Mouse (Mus musculus) myocyte (in vitro differentiated cells): ENCODE measurements around the gene Gipc1. TPM values are rescaled to one million over a fixed set of nuclear protein-coding genes. Genes with fewer than 3 reads are reported as not detected.

ENCODE experiments used
- H3K27me3 ChIP-seq: one replicate; pipeline ENCODE4 v1.6.1; 2011; ENCODE audit not compliant: control insufficient read depth, insufficient read depth, insufficient read length
- H3K36me3 ChIP-seq: one replicate; pipeline ENCODE4 v1.6.1; 2011; ENCODE audit not compliant: control insufficient read depth, insufficient read depth
- H3K4me2 ChIP-seq: one replicate; pipeline ENCODE4 v1.6.1; 2011; ENCODE audit warnings: low read depth, control low read depth
- H3K4me3 ChIP-seq: one replicate; pipeline ENCODE4 v1.5.1; 2011; ENCODE audit warnings: mild to moderate bottlenecking, control low read depth, moderate library complexity
- H3K79me2 ChIP-seq: one replicate; pipeline ENCODE4 v1.6.1; 2011; ENCODE audit not compliant: control insufficient read depth, insufficient read depth
- H3ac ChIP-seq: one replicate; pipeline ENCODE4 v1.6.1; 2011; ENCODE audit not compliant: control insufficient read depth, insufficient read length
- CEBPB ChIP-seq: IDR thresholded peaks from 2 replicates; pipeline ENCODE4 v1.6.1; 2011; ENCODE audit warnings: mild to moderate bottlenecking, moderate library complexity; ENCODE audit not compliant: poor library complexity, insufficient read depth, severe bottlenecking
- E2F4 ChIP-seq: IDR thresholded peaks from one replicate; pipeline ENCODE4 v1.6.1; 2011; ENCODE audit warnings: mild to moderate bottlenecking, control low read depth, moderate library complexity; ENCODE audit not compliant: insufficient read depth
- MAX ChIP-seq: IDR thresholded peaks from one replicate; pipeline ENCODE4 v1.6.1; 2011; ENCODE audit warnings: low read depth, mild to moderate bottlenecking, control low read depth
- MYOD1 ChIP-seq, 3 experiments: IDR thresholded peaks; one replicate each; pipeline ENCODE4 v1.6.1; 2011; ENCODE audit warnings: control low read depth in 2 of 3, low read depth in 2 of 3, mild to moderate bottlenecking in 2 of 3, moderate library complexity in 1 of 3; ENCODE audit not compliant: insufficient read length in 2 of 3, control insufficient read depth in 1 of 3
- MYOG ChIP-seq, 3 experiments: IDR thresholded peaks; one replicate each; pipeline ENCODE4 v1.6.1; 2011; ENCODE audit warnings: control low read depth in 2 of 3, low read depth in 2 of 3, mild to moderate bottlenecking in 2 of 3; ENCODE audit not compliant: insufficient read length in 2 of 3, control insufficient read depth in 1 of 3, insufficient read depth in 1 of 3
- POLR2A ChIP-seq: IDR thresholded peaks from one replicate; pipeline ENCODE4 v1.6.1; 2011; ENCODE audit warnings: low read depth, mild to moderate bottlenecking, control low read depth, moderate library complexity; ENCODE audit not compliant: insufficient read length
- POLR2AphosphoS2 ChIP-seq: IDR thresholded peaks from one replicate; pipeline ENCODE4 v1.6.1; 2011; ENCODE audit warnings: low read depth, control low read depth; ENCODE audit not compliant: insufficient read length
- REST ChIP-seq: IDR thresholded peaks from one replicate; pipeline ENCODE4 v1.6.1; 2011; ENCODE audit warnings: mild to moderate bottlenecking, control low read depth, moderate library complexity; ENCODE audit not compliant: insufficient read depth, insufficient read length
- SRF ChIP-seq: IDR thresholded peaks from one replicate; pipeline ENCODE4 v1.6.1; 2011; ENCODE audit warnings: low read depth; ENCODE audit not compliant: control insufficient read depth, insufficient read length
- TCF12 ChIP-seq: IDR thresholded peaks from one replicate; pipeline ENCODE4 v1.6.1; 2011; ENCODE audit warnings: mild to moderate bottlenecking, control low read depth; ENCODE audit not compliant: poor library complexity, insufficient read depth, severe bottlenecking
- TCF3 ChIP-seq: IDR thresholded peaks from one replicate; pipeline ENCODE4 v1.6.1; 2011; ENCODE audit warnings: low read depth, control low read depth; ENCODE audit not compliant: insufficient read length
- USF1 ChIP-seq: IDR thresholded peaks from one replicate; pipeline ENCODE4 v1.6.1; 2011; ENCODE audit warnings: low read depth, mild to moderate bottlenecking, control low read depth, moderate library complexity
- polyA plus RNA-seq: library from polyadenylated mRNA; unstranded; fragments of >200 nt; fragmentation: generic; extraction: Trizol; gene quantifications from one replicate; pipeline ENCODE4 v1.2.1, GENCODE M21; 2012; ENCODE audit warnings: missing spikeins

Gipc1 gene
- 85.5 TPM for polyA plus RNA-seq

- H3K4me2 ChIP-seq = peak within 1 kb of the TSS; percentile 93
- no peaks in the 10 kb centered on the region for H3K36me3 ChIP-seq
- TF ChIP-seq REST (no peak), CEBPB (no peak), MYOD1 (IDR thresholded peaks at IDR 0.05; ENCODE audit: control insufficient read depth in 1 of 3, insufficient read length in 2 of 3, low read depth in 2 of 3) (peak in 1 of 3 experiments; percentile 35), E2F4 (peak; percentile 3), MYOG (IDR thresholded peaks at IDR 0.05; ENCODE audit: control insufficient read depth in 1 of 3, insufficient read depth in 1 of 3, insufficient read length in 2 of 3, low read depth in 2 of 3) (peak in 1 of 3 experiments; percentile 3), SRF (no peak), POLR2A (peak; percentile 80), POLR2AphosphoS2 (peak; percentile 86), USF1 (peak; percentile 53), TCF3 (no peak)
- peaks cover 14% of the 10 kb centered on the region for H3K79me2 ChIP-seq
- peak within 1 kb of the TSS; percentile 25 for H3ac ChIP-seq
- H3K27me3 ChIP-seq = no peaks in the 10 kb centered on the region
- peak within 1 kb of the TSS; percentile 83 for H3K4me3 ChIP-seq
Observed at GRCm38 (mm10) chr8:83652030-83652743, at the start of gene Gipc1. Gene Gipc1 (plus strand): TSS chr8:83652677.

DNA sequence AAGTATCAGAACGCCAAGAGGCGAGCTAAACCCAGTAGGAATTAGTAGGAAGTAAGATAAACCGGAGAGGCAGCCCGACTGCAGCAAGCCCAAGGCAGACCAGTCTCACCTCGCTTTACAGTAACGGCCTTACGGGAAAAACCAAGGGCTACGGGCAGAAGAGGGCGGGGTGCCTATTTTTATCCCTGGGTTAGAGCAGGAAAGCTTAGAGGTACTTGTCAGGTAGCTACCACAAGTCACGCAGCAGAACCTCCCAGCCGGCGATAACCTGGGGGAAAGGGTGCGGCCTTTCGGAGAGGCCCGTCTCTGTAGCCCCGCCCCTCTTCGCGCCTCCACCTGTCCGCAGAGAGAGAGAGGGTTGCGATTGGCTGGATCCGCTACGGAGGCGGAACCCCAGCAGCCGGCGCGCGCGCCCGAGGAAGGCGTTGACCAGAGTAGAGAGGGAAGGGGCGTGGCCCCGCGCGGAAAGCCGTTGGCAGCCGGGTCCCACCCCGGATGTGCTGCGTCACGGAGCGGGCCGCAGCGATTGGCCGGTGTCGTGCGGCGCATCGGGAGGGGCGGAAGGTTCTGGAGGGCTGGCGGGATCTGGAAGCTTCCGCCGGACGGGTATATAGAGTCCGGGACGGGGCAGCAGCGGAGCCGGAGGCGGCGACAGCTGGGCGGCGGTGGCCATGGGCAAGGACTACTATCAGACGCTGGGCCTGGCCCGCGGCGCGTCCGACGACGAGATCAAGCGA is 44.6 kb upstream of the Gipc1 start, which contains the start of the genes Tecr and Dnajb1:
Gene Tecr, minus strand, starts transcription at position 311 of the 737 bp plus-strand sequence.
Gene Dnajb1, plus strand, starts transcription at position 533 of the 737 bp plus-strand sequence.
- no peaks in the 10 kb centered on the region for H3K27me3 ChIP-seq
- peak within 1 kb of the TSS; percentile 83 for H3K4me2 ChIP-seq
- peak within 1 kb of the TSS; percentile 80 for H3K4me3 ChIP-seq

DNA sequence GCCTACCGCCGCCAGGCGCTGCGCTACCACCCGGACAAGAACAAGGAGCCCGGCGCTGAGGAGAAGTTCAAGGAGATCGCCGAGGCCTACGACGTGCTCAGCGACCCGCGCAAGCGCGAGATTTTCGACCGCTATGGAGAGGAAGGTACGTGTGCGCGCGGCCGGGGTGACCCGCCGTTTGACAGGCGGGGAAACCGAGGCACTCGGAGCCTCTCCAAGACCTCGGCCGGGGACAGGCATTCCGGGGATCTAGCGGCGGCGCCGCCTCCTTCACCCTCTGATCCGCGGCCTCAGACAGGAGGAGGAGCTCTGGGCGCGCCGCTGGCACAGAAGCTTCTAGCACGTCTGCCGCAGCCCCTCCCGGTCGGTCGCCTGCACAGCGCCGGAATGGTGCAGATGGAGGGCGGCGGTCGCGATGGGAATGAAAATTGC is 44.1 kb upstream of the Gipc1 start:
- Histone ChIP-seq H3ac (peak overlapping the region; percentile 79), H3K4me3 (peak overlapping the region; percentile 80), H3K36me3 (peaks cover 5% of the 10 kb centered on the region), H3K27me3 (no peaks in the 10 kb centered on the region), H3K79me2 (peaks cover 32% of the 10 kb centered on the region), H3K4me2 (peak overlapping the region; percentile 79)
- TF ChIP-seq MYOG (IDR thresholded peaks at IDR 0.05; ENCODE audit: control insufficient read depth in 1 of 3, insufficient read depth in 1 of 3, insufficient read length in 2 of 3, low read depth in 2 of 3) (no peak), TCF3 (no peak), E2F4 (no peak), MYOD1 (IDR thresholded peaks at IDR 0.05; ENCODE audit: control insufficient read depth in 1 of 3, insufficient read length in 2 of 3, low read depth in 2 of 3) (no peak), USF1 (no peak), MAX (no peak), POLR2A (no peak), CEBPB (no peak), REST (no peak), POLR2AphosphoS2 (no peak), TCF12 (no peak), SRF (no peak)

More for the DNA sequence above, 44.6 kb upstream of the Gipc1 start, which contains the start of the genes Tecr and Dnajb1:
- TF ChIP-seq MYOD1 (IDR thresholded peaks at IDR 0.05; ENCODE audit: control insufficient read depth in 1 of 3, insufficient read length in 2 of 3, low read depth in 2 of 3) (peak in 2 of 3 experiments; percentile 54 to 70), POLR2AphosphoS2 (peak; percentile 97), TCF3 (peak; percentile 38), USF1 (no peak), SRF (no peak), MAX (no peak), CEBPB (no peak), TCF12 (no peak), E2F4 (peak; percentile 40), POLR2A (peak; percentile 93), MYOG (IDR thresholded peaks at IDR 0.05; ENCODE audit: control insufficient read depth in 1 of 3, insufficient read depth in 1 of 3, insufficient read length in 2 of 3, low read depth in 2 of 3) (peak in 2 of 3 experiments; percentile 71 to 72), REST (no peak)
- Histone ChIP-seq H3ac (peak within 1 kb of the TSS; percentile 79), H3K36me3 (peaks cover 5% of the 10 kb centered on the region), H3K79me2 (peaks cover 32% of the 10 kb centered on the region)

DNA sequence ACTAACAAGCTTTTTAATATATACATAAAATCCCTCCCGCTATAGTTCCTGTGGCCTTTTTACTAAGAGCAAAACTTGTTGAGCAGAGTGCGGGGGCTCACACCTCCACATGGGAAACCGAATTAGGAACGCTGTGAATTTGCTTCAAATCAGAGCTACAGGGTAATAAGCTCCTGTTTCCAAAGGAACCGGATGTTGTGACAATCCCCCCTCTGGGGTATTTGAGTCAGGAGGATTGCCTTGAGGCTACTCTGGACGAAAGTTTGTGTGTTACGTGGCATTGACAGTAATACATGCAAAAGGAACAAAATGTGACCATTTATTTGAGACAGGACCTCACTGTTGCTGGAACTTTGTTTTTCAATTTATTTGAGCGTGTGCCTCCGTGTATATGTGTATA is 43.4 kb upstream of the Gipc1 start:
- Histone ChIP-seq H3K27me3 (no peaks in the 10 kb centered on the region), H3K4me2 (peak overlapping the region; percentile 79), H3K4me3 (peak overlapping the region; percentile 80), H3K79me2 (peaks cover 32% of the 10 kb centered on the region), H3ac (peak overlapping the region; percentile 79), H3K36me3 (peaks cover 5% of the 10 kb centered on the region)
- TF ChIP-seq MAX (no peak), SRF (no peak), USF1 (no peak), MYOG (IDR thresholded peaks at IDR 0.05; ENCODE audit: control insufficient read depth in 1 of 3, insufficient read depth in 1 of 3, insufficient read length in 2 of 3, low read depth in 2 of 3) (no peak), MYOD1 (IDR thresholded peaks at IDR 0.05; ENCODE audit: control insufficient read depth in 1 of 3, insufficient read length in 2 of 3, low read depth in 2 of 3) (no peak), TCF12 (no peak), REST (no peak), POLR2A (no peak), TCF3 (no peak), POLR2AphosphoS2 (no peak), E2F4 (no peak), CEBPB (no peak)
